Mouse (Mus musculus): ENCODE results near the gene Gm14409. TPM values are rescaled to one million over a fixed set of nuclear protein-coding genes. Genes with fewer than 3 reads are reported as not detected.
"Not testable (repeated sequence)": the region's sequence is repeated elsewhere in the genome, so short reads cannot be mapped to it uniquely, and the experiment has no call there.

Gm14409 gene
- polyA plus RNA-seq (2016; fragmentation: Nextera tagmentation; extraction: Ambion mirVana): not detected in 2 replicates

- H3K9ac ChIP-seq; ATAC-seq (ENCODE audit: insufficient number of reproducible peaks, insufficient read depth, low FRiP score, low TSS enrichment); H3K4me2 ChIP-seq (replicated peaks); H3K4me1 ChIP-seq; H3K4me3 ChIP-seq; H3K27ac ChIP-seq; H3K27me3 ChIP-seq; H3K36me3 ChIP-seq; H3K9me3 ChIP-seq: not testable (repeated sequence)
- no CpG with 5 or more reads among the region's 2 CpGs for WGBS
Observed at GRCm38 (mm10) chr2:177266936-177267335, at the start of gene Gm14409. Gm14409 (minus strand) TSS chr2:177267036.

DNA sequence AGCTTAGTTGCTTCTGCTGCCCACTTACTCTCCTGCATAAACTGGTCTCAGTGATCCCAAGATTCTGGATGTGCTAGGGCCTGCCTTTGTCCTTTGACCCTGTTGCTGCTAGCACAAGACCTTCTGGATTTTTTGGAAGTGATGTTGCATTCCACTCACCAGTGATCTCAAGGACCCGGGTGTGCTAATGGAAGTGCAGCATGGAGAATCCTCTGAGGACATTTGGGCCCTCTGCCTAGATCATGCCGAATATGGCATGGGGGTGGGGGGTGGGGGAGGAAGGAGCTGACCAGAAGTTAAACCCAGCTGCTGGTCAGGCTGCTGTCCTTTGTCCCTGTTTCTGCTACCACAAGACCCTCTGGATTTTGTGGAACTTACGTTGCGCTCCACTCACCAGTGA lies 42.8 kb upstream of the Gm14409 start:
- H3K36me3 ChIP-seq; H3K27me3 ChIP-seq; H3K9ac ChIP-seq; H3K9me3 ChIP-seq; H3K4me2 ChIP-seq (replicated peaks); H3K4me3 ChIP-seq; H3K27ac ChIP-seq; H3K4me1 ChIP-seq; ATAC-seq (ENCODE audit: insufficient number of reproducible peaks, insufficient read depth, low FRiP score, low TSS enrichment): not testable (repeated sequence)
- WGBS: 95% methylated on average over 4 of the region's 4 CpGs

DNA sequence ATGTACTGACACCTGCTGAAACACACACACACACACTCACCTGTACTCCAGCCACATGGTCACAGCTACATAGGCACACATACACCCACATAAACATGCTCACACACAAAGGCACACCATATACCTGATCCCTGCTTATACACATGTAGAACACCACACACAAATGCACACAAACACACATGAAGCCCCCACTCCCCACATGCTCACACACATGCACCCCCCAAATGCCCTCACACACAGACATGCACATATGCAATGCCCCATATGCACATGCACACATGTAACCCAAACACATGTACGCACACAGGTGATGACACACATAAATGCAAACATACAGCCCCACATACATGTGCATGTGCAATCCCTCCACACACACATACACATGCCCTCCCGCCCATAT lies 38.1 kb upstream of the Gm14409 start:
- not testable (repeated sequence) for H3K27ac ChIP-seq; H3K4me1 ChIP-seq; H3K4me2 ChIP-seq (replicated peaks); H3K4me3 ChIP-seq; H3K9ac ChIP-seq; H3K36me3 ChIP-seq; H3K27me3 ChIP-seq; ATAC-seq (ENCODE audit: insufficient number of reproducible peaks, insufficient read depth, low FRiP score, low TSS enrichment); H3K9me3 ChIP-seq
- no CpG with 5 or more reads among the region's 2 CpGs for WGBS

GRCm38 (mm10) chr2:177283701-177284100 lies 16.9 kb upstream of the Gm14409 start:
- not testable (repeated sequence) for H3K4me2 ChIP-seq (replicated peaks); H3K9ac ChIP-seq; H3K36me3 ChIP-seq; H3K4me3 ChIP-seq; H3K27ac ChIP-seq; H3K9me3 ChIP-seq; ATAC-seq (ENCODE audit: insufficient number of reproducible peaks, insufficient read depth, low FRiP score, low TSS enrichment); H3K4me1 ChIP-seq; H3K27me3 ChIP-seq
- WGBS: 22% methylated on average over 3 of the region's 3 CpGs

DNA sequence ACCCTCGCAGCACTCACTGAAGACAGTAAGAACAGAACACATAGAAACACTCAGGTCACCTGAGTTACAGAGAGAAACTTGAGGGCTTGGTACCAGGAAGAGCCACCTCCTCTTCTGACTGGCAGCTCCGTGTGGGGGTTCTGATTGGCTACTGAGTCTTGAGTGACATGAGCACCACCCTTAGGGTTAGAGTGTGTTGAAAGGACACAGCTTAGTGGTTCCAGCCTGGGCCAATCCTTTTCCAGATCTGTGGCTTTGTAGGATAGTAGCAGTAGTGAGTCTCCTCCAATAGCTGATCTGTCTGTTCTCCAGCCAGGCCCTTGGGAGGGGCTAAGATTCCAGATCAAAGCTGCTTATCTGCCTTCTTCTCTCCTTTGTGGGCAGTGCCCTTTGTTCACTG lies 10.9 kb upstream of the Gm14409 start:
- H3K27ac ChIP-seq; H3K27me3 ChIP-seq; H3K9ac ChIP-seq; ATAC-seq (ENCODE audit: insufficient number of reproducible peaks, insufficient read depth, low FRiP score, low TSS enrichment); H3K4me2 ChIP-seq (replicated peaks); H3K4me1 ChIP-seq; H3K36me3 ChIP-seq; H3K4me3 ChIP-seq; H3K9me3 ChIP-seq: not testable (repeated sequence)
- WGBS: 81% methylated on average over 2 of the region's 2 CpGs

GRCm38 (mm10) chr2:177272237-177272636 lies 5.4 kb upstream of the Gm14409 start:
- H3K27me3 ChIP-seq; H3K36me3 ChIP-seq; H3K4me1 ChIP-seq; H3K9ac ChIP-seq; H3K4me3 ChIP-seq; ATAC-seq (ENCODE audit: insufficient number of reproducible peaks, insufficient read depth, low FRiP score, low TSS enrichment); H3K4me2 ChIP-seq (replicated peaks); H3K27ac ChIP-seq; H3K9me3 ChIP-seq: not testable (repeated sequence)
- WGBS: 82% methylated on average over 2 of the region's 2 CpGs

- not testable (repeated sequence) for H3K4me1 ChIP-seq; H3K9me3 ChIP-seq; H3K9ac ChIP-seq; H3K4me2 ChIP-seq (replicated peaks); H3K4me3 ChIP-seq; ATAC-seq (ENCODE audit: insufficient number of reproducible peaks, insufficient read depth, low FRiP score, low TSS enrichment); H3K27me3 ChIP-seq; H3K36me3 ChIP-seq; H3K27ac ChIP-seq
- 83% methylated on average over 2 of the region's 2 CpGs for WGBS
Observed at GRCm38 (mm10) chr2:177247449-177247848, 19.4 kb downstream of the Gm14409 start.

DNA sequence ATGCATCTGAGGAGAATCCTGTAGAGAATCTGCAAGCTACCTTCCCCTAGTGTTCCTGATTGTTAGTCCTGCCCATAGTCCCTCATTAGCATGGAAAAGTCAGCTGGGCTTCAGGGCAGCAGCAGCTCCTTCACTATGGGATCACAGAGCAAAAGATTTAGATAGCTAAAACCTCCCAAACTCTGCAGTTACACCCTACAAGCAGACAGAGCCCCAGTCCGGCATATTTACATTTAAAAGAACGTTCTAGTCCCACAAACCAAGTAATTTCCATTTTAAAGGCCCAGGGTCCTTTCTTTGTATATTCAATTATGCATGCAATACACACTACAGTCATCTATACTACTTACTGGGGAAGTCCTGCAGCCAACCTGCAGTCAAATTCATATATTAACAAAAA lies 36.4 kb downstream of the Gm14409 start:
- H3K4me3 ChIP-seq; H3K36me3 ChIP-seq; H3K27me3 ChIP-seq; ATAC-seq (ENCODE audit: insufficient number of reproducible peaks, insufficient read depth, low FRiP score, low TSS enrichment); H3K9me3 ChIP-seq; H3K4me1 ChIP-seq; H3K4me2 ChIP-seq (replicated peaks); H3K27ac ChIP-seq; H3K9ac ChIP-seq: not testable (repeated sequence)
- WGBS: 54% methylated on average over 2 of the region's 2 CpGs

Other genes starting within 250 kb of the Gm14409 start
- gene Gm14401, start 192.7 kb downstream of the Gm14409 start, polyA plus RNA-seq (2016; fragmentation: Nextera tagmentation; extraction: Ambion mirVana): not detected in 2 replicates
- 30.8 and 31.5 TPM in 2 replicates for gene Gm14410, start 60.6 kb downstream of the Gm14409 start, polyA plus RNA-seq (2016; fragmentation: Nextera tagmentation; extraction: Ambion mirVana)
- 0.47 and 0.52 TPM in 2 replicates for gene Gm14412, start 57.3 kb upstream of the Gm14409 start, polyA plus RNA-seq (2016; fragmentation: Nextera tagmentation; extraction: Ambion mirVana)
- 12.1 and 12.4 TPM in 2 replicates for gene Gm14418, start 131.3 kb upstream of the Gm14409 start, polyA plus RNA-seq (2016; fragmentation: Nextera tagmentation; extraction: Ambion mirVana)
- 14.9 TPM in 2 replicates for gene Zfp970, start 197.7 kb upstream of the Gm14409 start, polyA plus RNA-seq (2016; fragmentation: Nextera tagmentation; extraction: Ambion mirVana)
- gene Gm14403, start 231.2 kb upstream of the Gm14409 start, polyA plus RNA-seq (2016; fragmentation: Nextera tagmentation; extraction: Ambion mirVana): 5.7 and 5.8 TPM in 2 replicates

All from embryonic facial prominence, embryonic 12.5 days (tissue).